Mouse (Mus musculus) regulatory T cell (primary cell): ENCODE results near the gene Zfand4.
"Not testable (repeated sequence)": the region's sequence is repeated elsewhere in the genome, so short reads cannot be mapped to it uniquely, and the experiment has no call there.

Experiments
- in situ Hi-C: fragments of 300-600 bp; cut with MboI, MseI; formaldehyde crosslinking; loops from one replicate; pipeline ENCODE4 v1.15.1; 2025; ENCODE audit warnings: high pct_unique_total_duplicates

Gene Zfand4

GRCm38 (mm10) chr6:116286870-116287575, 23.0 kb downstream of the Zfand4 start:
- in situ Hi-C loops, result loop anchor here (25.0 kb wide), 1 partner anchor 275 kb away; the partner anchor contains the start of genes Gm5580 and Olfr214

GRCm38 (mm10) chr6:116311411-116311810, 47.4 kb downstream of the Zfand4 start:
- in situ Hi-C loops, result no loop called here

- in situ Hi-C loops, result no loop called here
These were observed 55.2 kb downstream of the Zfand4 start for GRCm38 (mm10) chr6:116319259-116319658.

- in situ Hi-C loops, result no loop called here
These were observed 62.6 kb downstream of the Zfand4 start for GRCm38 (mm10) chr6:116326641-116327040.

- in situ Hi-C loops, result loop anchor here (10.0 kb wide), 1 partner anchor 1487 kb away; no protein-coding TSS in a partner anchor
These were observed 67.4 kb downstream of the Zfand4 start for GRCm38 (mm10) chr6:116331396-116331795.

- in situ Hi-C loops, result loop anchor here (10.0 kb wide), 1 partner anchor 1493 kb away; no protein-coding TSS in a partner anchor
These were observed 73.4 kb downstream of the Zfand4 start for GRCm38 (mm10) chr6:116337466-116337834.

GRCm38 (mm10) chr6:116337835-116338501, 73.9 kb downstream of the Zfand4 start, which contains the start of gene March8:
Gene March8, plus strand, starts transcription at chr6:116338024.
- in situ Hi-C loops, result loop anchor here (10.0 kb wide), 1 partner anchor 1493 kb away; no protein-coding TSS in a partner anchor

- in situ Hi-C loops, result loop anchor here (10.0 kb wide), 1 partner anchor 1494 kb away; no protein-coding TSS in a partner anchor
These were observed 74.5 kb downstream of the Zfand4 start for GRCm38 (mm10) chr6:116338520-116338919.

- in situ Hi-C loops, result loop anchor here (10.0 kb wide), 1 partner anchor 1494 kb away; no protein-coding TSS in a partner anchor
These were observed 75.1 kb downstream of the Zfand4 start for GRCm38 (mm10) chr6:116339088-116339487.

GRCm38 (mm10) chr6:116340521-116340920, 76.5 kb downstream of the Zfand4 start:
- in situ Hi-C loops, result no loop called here

GRCm38 (mm10) chr6:116347953-116348352, 83.9 kb downstream of the Zfand4 start:
- in situ Hi-C loops, result no loop called here

- in situ Hi-C loops, result no loop called here
These were observed 86.0 kb downstream of the Zfand4 start for GRCm38 (mm10) chr6:116349997-116350396.

GRCm38 (mm10) chr6:116350643-116351042, 86.6 kb downstream of the Zfand4 start:
- in situ Hi-C loops, result no loop called here

- in situ Hi-C loops, result no loop called here
These were observed 87.5 kb downstream of the Zfand4 start for GRCm38 (mm10) chr6:116351534-116351933.

- in situ Hi-C loops, result no loop called here
These were observed 89.4 kb downstream of the Zfand4 start for GRCm38 (mm10) chr6:116353428-116353827.

GRCm38 (mm10) chr6:116356311-116356947, 92.4 kb downstream of the Zfand4 start:
- in situ Hi-C loops, result not testable (repeated sequence)

GRCm38 (mm10) chr6:116356948-116357325, 92.9 kb downstream of the Zfand4 start:
- in situ Hi-C loops, result no loop called here

- in situ Hi-C loops, result no loop called here
These were observed 94.0 kb downstream of the Zfand4 start for GRCm38 (mm10) chr6:116358056-116358455.

GRCm38 (mm10) chr6:116359256-116359655, 95.2 kb downstream of the Zfand4 start:
- in situ Hi-C loops, result no loop called here

GRCm38 (mm10) chr6:116361463-116361862, 97.4 kb downstream of the Zfand4 start:
- in situ Hi-C loops, result no loop called here

GRCm38 (mm10) chr6:116361993-116362392, 98.0 kb downstream of the Zfand4 start:
- in situ Hi-C loops, result no loop called here

- in situ Hi-C loops, result no loop called here
These were observed 103.9 kb downstream of the Zfand4 start for GRCm38 (mm10) chr6:116367971-116368370.
